Mouse (Mus musculus) A20 (cell line): ENCODE results near the gene Lrrc17.
"Not testable (repeated sequence)": the region's sequence is repeated elsewhere in the genome, so short reads cannot be mapped to it uniquely, and the experiment has no call there.

Source experiments
- DNase-seq: peaks from one replicate; pipeline ENCODE4 v3.0.0-alpha.2; 2011; ENCODE audit warnings: low read depth, low spot score

The Lrrc17 gene

GRCm38 (mm10) chr5:21599961-21600360 is 56.6 kb downstream of the Lrrc17 start:
- no peak for DNase-seq

GRCm38 (mm10) chr5:21605936-21606335 is 62.6 kb downstream of the Lrrc17 start:
- no peak for DNase-seq

GRCm38 (mm10) chr5:21608311-21609304 is 65.2 kb downstream of the Lrrc17 start:
- DNase-seq = no peak

- DNase-seq = no peak
Measured at GRCm38 (mm10) chr5:21610996-21611395, 67.6 kb downstream of the Lrrc17 start.

GRCm38 (mm10) chr5:21614299-21614698 is 70.9 kb downstream of the Lrrc17 start:
- DNase-seq = not testable (repeated sequence)

GRCm38 (mm10) chr5:21616450-21617009 is 73.2 kb downstream of the Lrrc17 start:
- no peak for DNase-seq
